Mouse (Mus musculus) midbrain, embryonic 13.5 days (tissue): ENCODE measurements around the gene Ppp6r2. TPM values are rescaled to one million over a fixed set of nuclear protein-coding genes. Genes with fewer than 3 reads are reported as not detected.
A peak's percentile ranks its signal among the peaks of the same experiment; 100 is the strongest.

Experiments
- ATAC-seq: fragments of 200-750 bp; cut with Nextera tagmentation; 2 replicates; pipeline ENCODE4 v1.8.0; 2017; ENCODE audit warnings: mild to moderate bottlenecking, moderate TSS enrichment, moderate library complexity
- H3K27ac ChIP-seq: fragments of 300-500 bp; sonication (generic); 2 replicates; pipeline ENCODE4 v1.5.1; 2015; ENCODE audit warnings: inconsistent platforms, mild to moderate bottlenecking, moderate library complexity
- H3K27me3 ChIP-seq: fragments of 300-500 bp; sonication (generic); 2 replicates; pipeline ENCODE4 v1.6.1; 2015; ENCODE audit warnings: mild to moderate bottlenecking, inconsistent platforms
- H3K36me3 ChIP-seq: fragments of 300-500 bp; sonication (generic); 2 replicates; pipeline ENCODE4 v1.6.1; 2015; ENCODE audit warnings: mild to moderate bottlenecking, inconsistent platforms
- H3K4me1 ChIP-seq: fragments of 300-500 bp; sonication (generic); replicated peaks from 2 replicates; pipeline ENCODE4 v1.6.1; 2015; ENCODE audit warnings: inconsistent platforms
- H3K4me2 ChIP-seq: fragments of 300-500 bp; sonication (generic); replicated peaks from 2 replicates; pipeline ENCODE4 v1.6.1; 2015; ENCODE audit warnings: moderate library complexity, mild to moderate bottlenecking, inconsistent platforms
- H3K4me3 ChIP-seq: fragments of 300-500 bp; sonication (generic); replicated peaks from 2 replicates; pipeline ENCODE4 v1.5.1; 2015; ENCODE audit warnings: mild to moderate bottlenecking, inconsistent platforms
- H3K9ac ChIP-seq: fragments of 300-500 bp; sonication (generic); replicated peaks from 2 replicates; pipeline ENCODE4 v1.6.1; 2015; ENCODE audit warnings: mild to moderate bottlenecking, inconsistent platforms
- H3K9me3 ChIP-seq: fragments of 300-500 bp; sonication (generic); 2 replicates; pipeline ENCODE4 v1.6.1; 2016; ENCODE audit warnings: mild to moderate bottlenecking, inconsistent platforms
- WGBS: fragments of 180-500 bp; shearing (Covaris S2); methylation state at CpG from one replicate; pipeline ENCODE4 v1.1.7; 2015; 5-methylcytosine and 5-hydroxymethylcytosine counted together
- polyA plus RNA-seq: library from polyadenylated mRNA; unstranded; fragments of >200 nt; fragmentation: Nextera tagmentation; extraction: Ambion mirVana; gene quantifications from 2 replicates; pipeline ENCODE4 v1.2.1, GENCODE M21; 2015

The Ppp6r2 gene
- polyA plus RNA-seq, 1 experiment from 2014 or later: 86.6 TPM

GRCm38 (mm10) chr15:89213517-89213916, 2.2 kb downstream of the Ppp6r2 start:
- Histone ChIP-seq H3K4me3 (peak overlapping the region; percentile 12; the same call in 1 of the 2 replicates), H3K9ac (no peak overlapping the region), H3K27me3 (no peaks in the 10 kb centered on the region), H3K4me1 (peaks cover 31% of the 10 kb centered on the region), H3K4me2 (peak overlapping the region; percentile 87), H3K27ac (no peak overlapping the region), H3K9me3 (no peaks in the 10 kb centered on the region), H3K36me3 (peaks cover 17% of the 10 kb centered on the region)
- WGBS: 91% methylated on average over 3 of the region's 3 CpGs
- ATAC-seq: no peak

- Histone ChIP-seq H3K27me3 (no peaks in the 10 kb centered on the region), H3K4me1 (peaks cover 31% of the 10 kb centered on the region), H3K36me3 (peaks cover 17% of the 10 kb centered on the region), H3K4me3 (no peak overlapping the region), H3K9me3 (no peaks in the 10 kb centered on the region), H3K27ac (no peak overlapping the region), H3K4me2 (no peak overlapping the region), H3K9ac (no peak overlapping the region)
- 94% methylated on average over 3 of the region's 3 CpGs for WGBS
- ATAC-seq: no peak
Measured at GRCm38 (mm10) chr15:89214953-89215352, 3.6 kb downstream of the Ppp6r2 start.

- 94% methylated on average over 2 of the region's 2 CpGs for WGBS
- H3K4me3 ChIP-seq: no peak overlapping the region
- H3K27ac ChIP-seq: no peak overlapping the region
- H3K27me3 ChIP-seq: no peaks in the 10 kb centered on the region
- H3K36me3 ChIP-seq: peaks cover 17% of the 10 kb centered on the region
- peaks cover 31% of the 10 kb centered on the region for H3K4me1 ChIP-seq
- no peak for ATAC-seq
- H3K9me3 ChIP-seq: no peaks in the 10 kb centered on the region
- H3K4me2 ChIP-seq: no peak overlapping the region
- H3K9ac ChIP-seq: no peak overlapping the region
Measured at GRCm38 (mm10) chr15:89215611-89216233, 4.4 kb downstream of the Ppp6r2 start.

- Histone ChIP-seq H3K9me3 (no peaks in the 10 kb centered on the region), H3K4me2 (no peak overlapping the region), H3K27ac (no peak overlapping the region), H3K27me3 (no peaks in the 10 kb centered on the region), H3K9ac (no peak overlapping the region), H3K36me3 (peaks cover 17% of the 10 kb centered on the region), H3K4me3 (no peak overlapping the region), H3K4me1 (no peaks in the 10 kb centered on the region)
- ATAC-seq: no peak
- 55% methylated on average over 2 of the region's 2 CpGs for WGBS
Measured at GRCm38 (mm10) chr15:89233586-89233985, 22.2 kb downstream of the Ppp6r2 start.

GRCm38 (mm10) chr15:89234052-89234451, 22.7 kb downstream of the Ppp6r2 start:
- WGBS: 88% methylated on average over 4 of the region's 4 CpGs
- H3K4me2 ChIP-seq: no peak overlapping the region
- H3K9ac ChIP-seq: no peak overlapping the region
- ATAC-seq: no peak
- H3K27me3 ChIP-seq: no peaks in the 10 kb centered on the region
- no peak overlapping the region for H3K27ac ChIP-seq
- no peaks in the 10 kb centered on the region; the same call in 1 of the 2 replicates for H3K4me1 ChIP-seq
- no peak overlapping the region for H3K4me3 ChIP-seq
- no peaks in the 10 kb centered on the region for H3K9me3 ChIP-seq
- H3K36me3 ChIP-seq: peaks cover 17% of the 10 kb centered on the region

- no peaks in the 10 kb centered on the region; the same call in 1 of the 2 replicates for H3K4me1 ChIP-seq
- WGBS: 67% methylated on average over 3 of the region's 3 CpGs
- no peak overlapping the region for H3K4me3 ChIP-seq
- H3K4me2 ChIP-seq: no peak overlapping the region
- no peak for ATAC-seq
- H3K36me3 ChIP-seq: peaks cover 35% of the 10 kb centered on the region
- H3K27me3 ChIP-seq: no peaks in the 10 kb centered on the region
- no peak overlapping the region for H3K27ac ChIP-seq
- H3K9me3 ChIP-seq: no peaks in the 10 kb centered on the region
- H3K9ac ChIP-seq: no peak overlapping the region
Measured at GRCm38 (mm10) chr15:89239751-89240392, 28.5 kb downstream of the Ppp6r2 start.

GRCm38 (mm10) chr15:89241025-89241424, 29.7 kb downstream of the Ppp6r2 start:
- 68% methylated on average over 2 of the region's 2 CpGs for WGBS
- Histone ChIP-seq H3K4me2 (no peak overlapping the region), H3K27ac (no peak overlapping the region), H3K9ac (no peak overlapping the region), H3K4me1 (no peaks in the 10 kb centered on the region; the same call in 1 of the 2 replicates), H3K27me3 (no peaks in the 10 kb centered on the region), H3K9me3 (no peaks in the 10 kb centered on the region), H3K36me3 (peaks cover 39% of the 10 kb centered on the region), H3K4me3 (no peak overlapping the region)
- ATAC-seq: no peak

- H3K27ac ChIP-seq: no peak overlapping the region
- H3K4me3 ChIP-seq: no peak overlapping the region
- WGBS: 91% methylated on average over 6 of the region's 6 CpGs
- no peak overlapping the region for H3K4me2 ChIP-seq
- H3K9ac ChIP-seq: no peak overlapping the region
- H3K36me3 ChIP-seq: peaks cover 52% of the 10 kb centered on the region
- no peaks in the 10 kb centered on the region for H3K27me3 ChIP-seq
- H3K9me3 ChIP-seq: no peaks in the 10 kb centered on the region
- 0 out of 2 replicates have a peak, but pooled peaks cover under 1% of the 10 kb centered on the region for H3K4me1 ChIP-seq
- no peak for ATAC-seq
Measured at GRCm38 (mm10) chr15:89249063-89249462, 37.7 kb downstream of the Ppp6r2 start.

GRCm38 (mm10) chr15:89255330-89255729, 44.0 kb downstream of the Ppp6r2 start:
- Histone ChIP-seq H3K36me3 (peaks cover 71% of the 10 kb centered on the region), H3K4me3 (no peak overlapping the region), H3K27me3 (no peaks in the 10 kb centered on the region), H3K4me2 (no peak overlapping the region), H3K9me3 (no peaks in the 10 kb centered on the region), H3K4me1 (peaks cover 18% of the 10 kb centered on the region), H3K9ac (no peak overlapping the region), H3K27ac (peak overlapping the region; percentile 57)
- ATAC-seq: peak; percentile 77
- 14% methylated on average over 4 of the region's 4 CpGs for WGBS

- Histone ChIP-seq H3K27me3 (no peaks in the 10 kb centered on the region), H3K4me3 (no peak overlapping the region), H3K9me3 (no peaks in the 10 kb centered on the region), H3K4me1 (peaks cover 18% of the 10 kb centered on the region), H3K27ac (no peak overlapping the region), H3K36me3 (peaks cover 73% of the 10 kb centered on the region), H3K4me2 (no peak overlapping the region), H3K9ac (no peak overlapping the region)
- 94% methylated on average over 5 of the region's 5 CpGs for WGBS
- no peak for ATAC-seq
Measured at GRCm38 (mm10) chr15:89258997-89259396, 47.6 kb downstream of the Ppp6r2 start.

- Histone ChIP-seq H3K4me1 (no peaks in the 10 kb centered on the region), H3K4me2 (no peak overlapping the region), H3K27ac (no peak overlapping the region), H3K4me3 (no peak overlapping the region), H3K36me3 (peaks cover 74% of the 10 kb centered on the region), H3K27me3 (no peaks in the 10 kb centered on the region), H3K9me3 (no peaks in the 10 kb centered on the region), H3K9ac (no peak overlapping the region)
- 91% methylated on average over 5 of the region's 5 CpGs for WGBS
- no peak for ATAC-seq
Measured at GRCm38 (mm10) chr15:89264485-89264884, 53.1 kb downstream of the Ppp6r2 start.

- Histone ChIP-seq H3K4me1 (no peaks in the 10 kb centered on the region), H3K36me3 (peaks cover 88% of the 10 kb centered on the region)
- no peak for ATAC-seq
Measured at GRCm38 (mm10) chr15:89275497-89275896, 64.1 kb downstream of the Ppp6r2 start.

More at GRCm38 (mm10) chr15:89275497-89275896, 64.1 kb downstream of the Ppp6r2 start:
- no peak overlapping the region for H3K4me3 ChIP-seq
- H3K4me2 ChIP-seq: no peak overlapping the region
- H3K9ac ChIP-seq: no peak overlapping the region
- no peak overlapping the region for H3K27ac ChIP-seq
- no peaks in the 10 kb centered on the region for H3K9me3 ChIP-seq
- 86% methylated on average over 3 of the region's 3 CpGs for WGBS
- H3K27me3 ChIP-seq: no peaks in the 10 kb centered on the region
